Mouse (Mus musculus) heart, adult 2 months (tissue): Measurements from ENCODE around the gene Habp2.

ENCODE experiments used
- CTCF ChIP-seq: fragments of 200-600 bp; IDR thresholded peaks from 2 replicates; pipeline ENCODE4 v1.8.1; 2022; ENCODE audit warnings: antibody characterized with exemption, mild to moderate bottlenecking, moderate library complexity
- EP300 ChIP-seq: fragments of 200-500 bp; IDR thresholded peaks from 2 replicates; pipeline ENCODE4 v1.6.1; 2011; ENCODE audit warnings: low read depth, low read length, control low read depth; ENCODE audit not compliant: insufficient read depth
- POLR2A ChIP-seq: fragments of 200-500 bp; IDR thresholded peaks from 2 replicates; pipeline ENCODE4 v1.6.1; 2011; ENCODE audit warnings: mild to moderate bottlenecking, low read depth, low read length, control low read depth; ENCODE audit not compliant: insufficient read depth

GRCm38 (mm10) chr19:56320186-56320860 lies 33.4 kb downstream of the Habp2 start:
- no peak for TF ChIP-seq CTCF
- no peak for TF ChIP-seq POLR2A
- TF ChIP-seq EP300, result no peak
